Mouse (Mus musculus): ENCODE data around the gene Kctd10. TPM values are rescaled to one million over a fixed set of nuclear protein-coding genes. Genes with fewer than 3 reads are reported as not detected.

The Kctd10 gene
- polyA plus RNA-seq, 1 experiment from 2014 or later: 86.2 TPM

DNA sequence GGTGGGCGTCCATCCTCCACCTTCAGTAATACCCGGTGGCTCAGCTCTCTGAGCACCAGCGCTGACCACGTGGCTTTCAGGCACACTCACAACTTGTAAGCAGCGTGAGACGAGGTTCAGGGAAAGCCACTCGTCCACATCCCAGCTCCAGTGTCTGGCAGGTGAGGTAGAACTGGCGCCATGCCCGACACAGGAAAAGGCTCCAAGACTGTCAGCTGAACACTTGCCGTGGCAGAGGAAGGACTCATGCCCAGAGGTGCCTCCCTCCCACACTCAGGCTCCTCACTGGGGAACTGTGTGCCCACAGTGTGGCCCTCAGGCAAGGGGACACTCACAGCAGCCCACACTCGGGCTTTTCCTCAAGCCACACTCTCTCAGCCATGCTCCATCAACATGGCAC lies 7.1 kb downstream of the Kctd10 start:
- Histone ChIP-seq H3K27ac (ENCODE audit: low read depth, low read length) (no peak overlapping the region), H3K4me3 (ENCODE audit: low read length) (no peak overlapping the region), H3K9me3 (ENCODE audit: control insufficient read depth, low read length) (no peaks in the 10 kb centered on the region), H3K9ac (ENCODE audit: low read depth, low read length) (no peak overlapping the region), H3K27me3 (ENCODE audit: control insufficient read depth, insufficient read depth, low read length) (no peaks in the 10 kb centered on the region), H3K4me2 (replicated peaks; ENCODE audit: low read depth, low read length) (no peak overlapping the region), H3K36me3 (ENCODE audit: control insufficient read depth, insufficient read depth, low read length) (peaks cover 55% of the 10 kb centered on the region), H3K4me1 (ENCODE audit: control insufficient read depth, insufficient read depth, low read length) (peaks cover 55% of the 10 kb centered on the region)
- ATAC-seq (ENCODE audit: low FRiP score, low TSS enrichment): no peak
- 74% methylated on average over 11 of the region's 11 CpGs for WGBS

DNA sequence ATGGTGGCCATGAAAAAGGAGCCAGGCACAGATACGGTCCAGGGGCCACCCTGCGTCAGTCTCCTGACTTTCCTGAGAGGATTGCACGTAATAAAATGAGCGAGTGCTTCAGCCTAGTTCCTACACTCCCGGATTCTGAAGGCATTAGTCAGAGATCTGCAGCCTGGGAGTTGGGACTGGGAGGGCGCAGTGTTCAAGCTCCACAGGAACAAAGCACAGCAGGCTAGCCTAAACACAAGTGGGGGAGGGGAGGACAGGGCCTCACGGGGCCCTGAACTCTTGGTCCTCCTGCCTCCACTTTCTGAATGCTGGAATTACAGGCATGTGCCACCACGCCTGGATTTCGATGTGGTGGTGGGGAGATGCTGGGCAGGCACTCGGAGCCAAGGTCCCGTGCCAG lies 7.7 kb downstream of the Kctd10 start:
- 58% methylated on average over 11 of the region's 11 CpGs for WGBS
- peaks cover 49% of the 10 kb centered on the region for H3K4me1 ChIP-seq (ENCODE audit: control insufficient read depth, insufficient read depth, low read length)
- H3K36me3 ChIP-seq (ENCODE audit: control insufficient read depth, insufficient read depth, low read length): peaks cover 62% of the 10 kb centered on the region
- H3K27ac ChIP-seq (ENCODE audit: low read depth, low read length): peak overlapping the region; percentile 87; the same call in 1 of the 2 replicates
- no peaks in the 10 kb centered on the region for H3K9me3 ChIP-seq (ENCODE audit: control insufficient read depth, low read length)
- H3K9ac ChIP-seq (ENCODE audit: low read depth, low read length): peak overlapping the region; percentile 37; the same call in 1 of the 2 replicates
- ATAC-seq (ENCODE audit: low FRiP score, low TSS enrichment): no peak
- H3K4me2 ChIP-seq (replicated peaks; ENCODE audit: low read depth, low read length): no peak overlapping the region; the same call in 1 of the 2 replicates
- H3K4me3 ChIP-seq (ENCODE audit: low read length): no peak overlapping the region
- no peaks in the 10 kb centered on the region for H3K27me3 ChIP-seq (ENCODE audit: control insufficient read depth, insufficient read depth, low read length)

DNA sequence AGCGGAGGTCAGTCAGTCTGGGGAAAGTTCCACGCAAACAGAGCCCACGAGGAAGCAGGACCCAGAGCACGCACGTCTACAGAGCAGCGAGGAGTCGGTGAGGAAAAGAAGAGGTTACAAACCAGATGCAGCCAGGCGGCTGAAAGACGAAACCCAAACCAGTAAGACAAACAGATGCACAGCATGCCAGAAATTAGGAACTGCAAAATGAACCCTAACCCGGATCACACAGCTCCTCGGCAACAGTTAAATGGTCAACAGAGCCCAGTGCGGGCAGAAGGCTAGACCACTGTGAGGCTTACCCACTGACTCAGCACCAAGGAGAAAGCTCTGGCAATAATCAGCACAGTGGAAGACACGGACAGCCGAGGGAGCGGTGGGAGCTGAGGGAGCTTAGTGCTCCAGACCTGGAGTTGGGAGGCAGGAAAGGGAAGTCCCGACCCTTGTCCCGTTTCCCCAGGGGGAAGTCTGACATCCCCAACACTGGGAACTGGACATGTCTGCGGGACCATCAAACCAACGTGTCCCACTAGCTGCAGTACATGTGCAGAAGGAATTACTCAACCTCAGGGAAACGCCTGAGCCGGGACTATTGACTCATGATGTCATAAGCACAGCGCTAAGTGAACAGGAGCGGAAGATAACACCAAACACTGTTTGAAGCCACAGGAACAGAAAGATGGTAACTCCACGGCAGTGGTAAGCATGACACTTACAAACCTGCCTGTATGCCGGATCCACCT lies 8.4 kb downstream of the Kctd10 start:
- Histone ChIP-seq H3K27ac (ENCODE audit: low read depth, low read length) (peak overlapping the region; percentile 87; the same call in 1 of the 2 replicates), H3K9me3 (ENCODE audit: control insufficient read depth, low read length) (no peaks in the 10 kb centered on the region), H3K4me3 (ENCODE audit: low read length) (no peak overlapping the region), H3K4me2 (replicated peaks; ENCODE audit: low read depth, low read length) (no peak overlapping the region), H3K27me3 (ENCODE audit: control insufficient read depth, insufficient read depth, low read length) (no peaks in the 10 kb centered on the region), H3K9ac (ENCODE audit: low read depth, low read length) (peak overlapping the region; percentile 37; the same call in 1 of the 2 replicates), H3K4me1 (ENCODE audit: control insufficient read depth, insufficient read depth, low read length) (peaks cover 49% of the 10 kb centered on the region), H3K36me3 (ENCODE audit: control insufficient read depth, insufficient read depth, low read length) (peaks cover 68% of the 10 kb centered on the region)
- WGBS: 58% methylated on average over 25 of the region's 25 CpGs
- no peak for ATAC-seq (ENCODE audit: low FRiP score, low TSS enrichment)

DNA sequence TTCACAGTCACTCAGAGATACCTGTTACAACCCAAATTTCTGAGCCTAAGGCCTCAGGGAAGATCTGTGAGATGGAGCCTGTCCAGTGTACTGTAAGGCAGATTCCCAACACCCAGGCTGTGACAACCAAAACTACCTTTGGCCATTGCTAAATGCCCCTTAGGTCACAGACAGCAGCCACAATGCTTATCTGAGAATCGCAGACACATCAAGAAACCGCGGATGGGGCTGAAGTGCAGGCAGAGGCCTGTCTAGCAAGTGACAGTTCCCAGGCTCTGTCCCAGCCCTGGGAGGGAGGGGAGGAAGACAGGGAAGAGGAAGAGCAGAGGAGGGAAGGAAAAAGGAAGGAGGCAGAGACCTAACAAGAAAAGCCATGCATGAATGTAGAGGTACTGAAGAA lies 9.0 kb downstream of the Kctd10 start:
- peaks cover 74% of the 10 kb centered on the region for H3K36me3 ChIP-seq (ENCODE audit: control insufficient read depth, insufficient read depth, low read length)
- no peaks in the 10 kb centered on the region for H3K9me3 ChIP-seq (ENCODE audit: control insufficient read depth, low read length)
- no peak overlapping the region for H3K4me3 ChIP-seq (ENCODE audit: low read length)
- no peak overlapping the region for H3K4me2 ChIP-seq (replicated peaks; ENCODE audit: low read depth, low read length)
- no peak overlapping the region for H3K9ac ChIP-seq (ENCODE audit: low read depth, low read length)
- H3K27me3 ChIP-seq (ENCODE audit: control insufficient read depth, insufficient read depth, low read length): no peaks in the 10 kb centered on the region
- H3K4me1 ChIP-seq (ENCODE audit: control insufficient read depth, insufficient read depth, low read length): peaks cover 48% of the 10 kb centered on the region
- ATAC-seq (ENCODE audit: low FRiP score, low TSS enrichment): no peak
- H3K27ac ChIP-seq (ENCODE audit: low read depth, low read length): peak overlapping the region; percentile 87; the same call in 1 of the 2 replicates
- 64% methylated on average over 3 of the region's 3 CpGs for WGBS

DNA sequence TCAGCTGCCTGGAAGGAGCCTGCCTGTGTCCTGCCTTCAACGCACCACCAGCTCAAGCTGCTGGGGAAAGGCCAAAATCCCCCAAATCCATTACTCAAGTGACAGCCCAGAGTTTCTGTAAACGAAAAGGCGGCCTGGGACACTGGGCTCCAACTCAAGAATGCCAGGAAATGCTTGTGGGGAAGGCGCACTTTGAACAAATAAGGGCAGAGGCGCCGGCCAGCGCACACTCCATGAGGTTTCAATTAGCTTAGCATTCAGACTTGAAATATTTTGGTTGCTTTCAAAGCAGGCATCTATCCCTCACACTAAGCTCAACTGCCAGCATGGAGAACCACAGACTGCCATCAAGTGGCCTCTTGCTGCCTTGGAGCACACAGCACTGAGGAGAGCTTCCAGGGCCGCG lies 9.9 kb downstream of the Kctd10 start:
- H3K9ac ChIP-seq (ENCODE audit: low read depth, low read length): peak overlapping the region; percentile 4; the same call in 1 of the 2 replicates
- no peaks in the 10 kb centered on the region for H3K27me3 ChIP-seq (ENCODE audit: control insufficient read depth, insufficient read depth, low read length)
- peak overlapping the region; percentile 87 for H3K27ac ChIP-seq (ENCODE audit: low read depth, low read length)
- H3K4me3 ChIP-seq (ENCODE audit: low read length): no peak overlapping the region
- H3K9me3 ChIP-seq (ENCODE audit: control insufficient read depth, low read length): no peaks in the 10 kb centered on the region
- H3K36me3 ChIP-seq (ENCODE audit: control insufficient read depth, insufficient read depth, low read length): peaks cover 83% of the 10 kb centered on the region
- H3K4me2 ChIP-seq (replicated peaks; ENCODE audit: low read depth, low read length): no peak overlapping the region
- peak; percentile 30; the same call in 1 of the 2 replicates for ATAC-seq (ENCODE audit: low FRiP score, low TSS enrichment)
- WGBS: 58% methylated on average over 9 of the region's 9 CpGs
- H3K4me1 ChIP-seq (ENCODE audit: control insufficient read depth, insufficient read depth, low read length): peaks cover 44% of the 10 kb centered on the region

DNA sequence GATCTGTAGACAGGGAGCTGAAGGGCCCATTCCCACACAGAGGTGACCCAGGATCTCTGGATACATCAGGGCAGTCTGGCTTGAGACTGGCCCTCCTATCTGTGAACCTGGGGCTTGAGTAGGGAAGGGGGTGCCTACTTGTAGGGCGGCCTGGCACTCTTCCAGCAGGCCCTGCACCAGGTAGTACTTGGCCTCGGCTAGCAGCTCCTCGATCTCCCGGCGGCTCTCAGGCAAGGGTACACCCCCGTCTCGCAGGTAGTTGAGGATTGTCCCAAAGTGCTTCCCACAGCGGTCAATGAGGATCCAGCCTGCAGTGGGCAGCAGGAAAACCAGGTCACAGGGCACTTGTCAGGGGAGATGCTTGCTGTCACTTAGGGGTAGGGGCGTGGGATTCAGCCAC lies 10.4 kb downstream of the Kctd10 start:
- no peak overlapping the region for H3K4me2 ChIP-seq (replicated peaks; ENCODE audit: low read depth, low read length)

DNA sequence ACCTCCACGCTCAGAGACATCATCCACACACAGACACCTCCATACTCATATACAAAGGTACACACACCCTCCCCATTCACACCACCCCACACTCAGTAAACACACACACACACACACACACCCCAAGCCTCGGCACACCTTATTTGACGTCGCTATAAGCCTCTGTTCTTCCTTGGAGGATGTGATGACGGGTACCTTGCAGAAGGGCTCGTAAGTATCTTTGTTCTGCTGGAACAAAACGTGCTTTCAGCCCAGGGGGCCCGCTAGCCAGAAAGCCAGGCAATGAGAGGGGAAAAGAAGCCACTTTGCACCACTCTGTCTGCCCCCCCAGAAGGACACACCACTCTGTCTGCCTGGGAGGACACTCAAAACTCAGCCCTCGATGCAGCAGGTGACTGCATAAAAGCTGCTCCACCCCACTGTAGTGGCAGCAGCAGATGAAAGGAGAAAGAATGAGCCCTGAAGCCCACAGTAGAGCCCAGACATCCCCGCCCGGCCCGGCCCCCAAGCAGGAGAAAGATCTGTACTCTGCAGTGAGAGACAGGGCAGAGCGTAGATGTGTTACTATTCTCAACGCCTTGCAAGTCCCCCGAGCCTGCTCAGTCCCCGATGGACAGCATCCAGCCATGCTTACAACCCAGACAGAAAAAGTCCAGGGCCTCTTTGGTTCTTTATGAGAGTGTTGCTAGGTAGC lies 11.4 kb downstream of the Kctd10 start:
- ATAC-seq (ENCODE audit: low FRiP score, low TSS enrichment): no peak
- Histone ChIP-seq H3K36me3 (ENCODE audit: control insufficient read depth, insufficient read depth, low read length) (peaks cover 87% of the 10 kb centered on the region), H3K9me3 (ENCODE audit: control insufficient read depth, low read length) (no peaks in the 10 kb centered on the region), H3K4me3 (ENCODE audit: low read length) (no peak overlapping the region), H3K4me1 (ENCODE audit: control insufficient read depth, insufficient read depth, low read length) (peaks cover 44% of the 10 kb centered on the region), H3K4me2 (replicated peaks; ENCODE audit: low read depth, low read length) (no peak overlapping the region), H3K9ac (ENCODE audit: low read depth, low read length) (no peak overlapping the region), H3K27ac (ENCODE audit: low read depth, low read length) (peak overlapping the region; percentile 87; the same call in 1 of the 2 replicates), H3K27me3 (ENCODE audit: control insufficient read depth, insufficient read depth, low read length) (no peaks in the 10 kb centered on the region)
- 91% methylated on average over 16 of the region's 16 CpGs for WGBS

More for the DNA sequence above, 10.4 kb downstream of the Kctd10 start:
- Histone ChIP-seq H3K27ac (ENCODE audit: low read depth, low read length) (peak overlapping the region; percentile 87; the same call in 1 of the 2 replicates), H3K4me1 (ENCODE audit: control insufficient read depth, insufficient read depth, low read length) (peaks cover 44% of the 10 kb centered on the region), H3K36me3 (ENCODE audit: control insufficient read depth, insufficient read depth, low read length) (peaks cover 87% of the 10 kb centered on the region), H3K4me3 (ENCODE audit: low read length) (no peak overlapping the region), H3K9ac (ENCODE audit: low read depth, low read length) (no peak overlapping the region), H3K27me3 (ENCODE audit: control insufficient read depth, insufficient read depth, low read length) (no peaks in the 10 kb centered on the region), H3K9me3 (ENCODE audit: control insufficient read depth, low read length) (no peaks in the 10 kb centered on the region)
- 0 out of 2 replicates have a peak, but pooled peaks have one; percentile 1 for ATAC-seq (ENCODE audit: low FRiP score, low TSS enrichment)
- WGBS: 86% methylated on average over 9 of the region's 9 CpGs

DNA sequence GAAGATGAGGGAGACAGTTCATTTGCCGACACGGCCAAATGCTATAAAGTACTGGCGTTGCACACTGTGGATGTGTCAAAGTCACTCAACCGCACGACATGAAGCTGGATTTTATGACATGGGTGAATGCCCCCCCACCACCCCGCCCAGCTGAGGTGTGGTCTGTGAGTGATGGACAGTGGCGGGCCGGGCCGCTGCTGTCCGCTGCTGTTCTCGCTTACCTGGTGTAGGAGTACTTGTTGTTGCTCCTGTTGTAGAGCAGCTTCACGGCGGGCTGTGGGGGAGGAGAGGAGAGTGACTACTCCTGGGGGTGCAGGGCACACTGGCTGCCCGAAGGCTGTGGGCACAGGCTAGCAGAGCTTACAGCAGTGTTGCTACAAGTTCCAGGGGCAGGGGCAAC lies 12.2 kb downstream of the Kctd10 start:
- no peaks in the 10 kb centered on the region for H3K27me3 ChIP-seq (ENCODE audit: control insufficient read depth, insufficient read depth, low read length)
- H3K36me3 ChIP-seq (ENCODE audit: control insufficient read depth, insufficient read depth, low read length): peaks cover 87% of the 10 kb centered on the region
- no peak overlapping the region for H3K4me2 ChIP-seq (replicated peaks; ENCODE audit: low read depth, low read length)
- 46% methylated on average over 14 of the region's 14 CpGs for WGBS
- H3K4me3 ChIP-seq (ENCODE audit: low read length): no peak overlapping the region
- peaks cover 40% of the 10 kb centered on the region for H3K4me1 ChIP-seq (ENCODE audit: control insufficient read depth, insufficient read depth, low read length)
- H3K27ac ChIP-seq (ENCODE audit: low read depth, low read length): no peak overlapping the region
- no peaks in the 10 kb centered on the region for H3K9me3 ChIP-seq (ENCODE audit: control insufficient read depth, low read length)
- H3K9ac ChIP-seq (ENCODE audit: low read depth, low read length): no peak overlapping the region
- no peak for ATAC-seq (ENCODE audit: low FRiP score, low TSS enrichment)
